Mouse (Mus musculus) 3T3-L1 (cell line): Measurements from ENCODE around the gene Sptbn2.

ENCODE experiments used
- DNase-seq: peaks from one replicate; pipeline ENCODE4 v3.0.0-alpha.2; 2015; ENCODE audit warnings: low read depth, low spot score

The Sptbn2 gene

DNA sequence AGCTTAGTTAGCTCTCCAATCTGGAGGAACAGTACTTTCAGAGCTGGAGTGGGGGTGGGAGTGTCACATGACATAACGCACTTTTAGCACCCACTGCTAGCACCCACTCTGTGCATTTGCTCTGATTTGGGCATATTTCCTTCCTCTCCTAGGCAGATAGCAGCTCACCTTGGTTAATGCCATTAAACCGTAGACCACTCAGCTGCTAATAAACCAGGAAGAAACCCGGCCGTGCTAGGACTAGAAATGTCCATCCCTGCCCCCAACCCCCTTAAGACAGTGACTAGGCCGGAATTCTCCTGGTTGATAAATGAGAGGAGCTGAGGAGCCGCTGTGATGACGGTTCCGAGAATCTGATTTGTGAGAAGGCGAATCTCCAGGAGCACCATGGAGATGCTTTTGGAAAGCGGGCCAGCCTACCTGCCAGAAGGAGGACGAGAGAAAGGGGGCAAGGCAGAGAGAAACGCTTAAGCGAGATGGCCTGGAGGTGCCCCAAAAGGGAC, at the start of gene Sptbn2:
Gene Sptbn2 (plus strand): TSS at position 70 of the 503 bp plus-strand sequence.
- DNase-seq, result no peak

DNA sequence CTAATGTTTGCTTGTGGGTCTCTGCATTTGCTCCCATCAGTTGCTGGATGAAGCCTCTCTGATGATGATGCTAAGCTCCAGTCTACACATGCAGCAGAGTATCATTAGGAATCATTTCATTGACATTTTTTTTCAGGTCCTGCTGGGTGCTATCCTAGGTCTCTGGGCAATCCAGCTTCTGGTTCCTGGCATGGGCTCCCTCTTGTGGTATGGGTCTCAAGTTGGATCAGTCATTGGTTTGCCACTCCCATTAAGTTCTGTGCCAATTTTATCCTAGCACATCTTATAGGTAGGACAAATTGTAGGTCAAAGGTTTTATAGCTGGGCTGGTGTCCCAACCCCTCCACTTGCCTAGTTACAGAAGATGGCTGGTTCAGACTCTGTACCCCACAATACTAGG, 44.2 kb upstream of the Sptbn2 start:
- DNase-seq, result peak; percentile 33

DNA sequence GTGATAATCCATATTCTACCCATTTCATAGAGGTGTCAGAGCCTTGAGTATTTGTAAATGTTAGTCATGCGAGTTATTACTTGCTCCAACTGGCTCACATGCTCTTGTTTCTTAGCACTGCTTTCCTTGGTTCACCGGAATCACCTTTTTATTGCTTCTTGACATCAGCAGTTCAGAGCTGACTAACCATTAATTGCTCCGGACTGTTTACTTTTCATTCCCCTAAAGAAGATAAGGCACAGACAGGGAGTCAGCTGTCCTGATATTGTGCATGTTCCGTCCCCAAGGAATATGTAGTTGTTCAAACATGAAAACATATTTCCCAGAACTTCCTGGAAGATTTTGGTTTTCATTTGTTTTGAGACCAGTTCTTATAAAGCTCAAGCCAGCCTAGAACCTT, 40.2 kb upstream of the Sptbn2 start:
- no peak for DNase-seq

DNA sequence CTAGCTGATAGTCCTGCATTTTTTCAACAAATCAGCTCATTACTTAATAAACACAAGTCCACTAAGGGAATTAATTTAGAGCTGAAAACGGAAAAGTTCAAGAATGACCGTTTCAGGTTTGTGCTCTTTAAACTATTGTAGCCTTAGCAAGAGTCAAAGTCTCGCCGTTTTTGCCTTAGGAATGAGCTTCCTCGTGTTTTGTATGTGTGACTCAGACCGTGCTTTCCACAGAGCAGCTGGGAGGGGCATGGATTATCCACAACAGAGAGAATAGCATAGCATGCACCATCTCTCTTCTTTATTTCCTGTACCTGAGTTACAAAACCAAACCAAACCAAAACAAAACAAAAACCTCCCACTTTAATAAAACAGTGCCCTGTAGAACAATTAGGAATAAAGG, 38.6 kb upstream of the Sptbn2 start:
- DNase-seq, result peak; percentile 59

DNA sequence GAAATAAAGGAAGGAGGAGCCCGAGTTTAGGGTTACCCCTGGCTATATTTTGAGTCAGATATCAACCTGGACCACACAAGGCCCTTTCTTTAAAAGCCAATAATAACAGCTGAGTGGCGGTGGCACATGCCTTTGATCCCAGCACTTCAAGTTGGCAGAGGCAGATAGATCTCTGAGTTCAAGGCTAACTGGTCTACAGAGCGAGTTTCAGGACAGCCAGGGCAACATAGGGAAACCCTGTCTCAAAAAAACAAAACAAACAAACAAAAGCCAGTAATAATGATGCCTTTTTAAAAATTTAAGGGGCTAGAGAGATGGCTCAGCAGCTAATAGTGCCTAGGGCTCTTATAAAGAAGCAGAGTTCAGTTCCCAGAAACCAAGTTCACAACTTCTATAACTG, 16.6 kb upstream of the Sptbn2 start:
- no peak for DNase-seq

DNA sequence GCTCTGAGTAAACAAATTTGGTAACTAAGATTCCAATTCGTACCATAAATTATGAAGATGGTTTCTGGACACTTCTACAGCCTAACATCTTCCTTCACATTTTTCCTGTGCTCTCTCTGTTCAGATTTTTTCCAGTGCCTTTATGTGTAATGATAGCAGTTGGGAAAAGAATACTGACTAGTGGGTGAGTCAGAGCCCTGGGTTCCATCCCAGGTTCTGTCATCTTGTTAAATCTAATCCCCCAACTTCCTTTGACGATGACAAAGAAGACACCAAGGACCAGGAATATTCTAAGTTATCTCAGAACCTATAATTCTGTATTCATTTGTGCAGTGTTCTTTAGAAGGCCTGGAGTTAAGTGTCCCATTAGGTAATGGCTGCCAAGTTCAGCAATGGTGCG, 13.8 kb upstream of the Sptbn2 start:
- DNase-seq, result peak; percentile 84

DNA sequence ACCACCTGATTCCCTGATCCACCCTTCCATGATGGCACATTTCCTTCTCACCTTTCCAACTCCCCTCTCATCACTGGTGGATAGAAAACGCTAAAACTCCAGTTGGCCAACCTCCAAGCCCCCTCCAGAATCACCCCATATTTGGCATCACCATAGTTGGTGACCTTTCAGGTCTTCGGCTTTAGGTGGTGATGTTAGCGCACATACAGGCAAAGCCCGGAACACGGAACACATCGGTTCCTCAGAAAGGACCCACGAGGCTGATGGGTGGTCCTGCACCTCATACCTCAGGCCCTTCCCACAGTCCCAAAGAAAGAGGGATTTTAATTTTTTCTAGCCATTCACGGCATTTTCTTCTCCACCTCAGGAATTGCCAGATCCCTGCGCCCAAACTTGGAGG, 13.2 kb upstream of the Sptbn2 start:
- DNase-seq, result no peak

DNA sequence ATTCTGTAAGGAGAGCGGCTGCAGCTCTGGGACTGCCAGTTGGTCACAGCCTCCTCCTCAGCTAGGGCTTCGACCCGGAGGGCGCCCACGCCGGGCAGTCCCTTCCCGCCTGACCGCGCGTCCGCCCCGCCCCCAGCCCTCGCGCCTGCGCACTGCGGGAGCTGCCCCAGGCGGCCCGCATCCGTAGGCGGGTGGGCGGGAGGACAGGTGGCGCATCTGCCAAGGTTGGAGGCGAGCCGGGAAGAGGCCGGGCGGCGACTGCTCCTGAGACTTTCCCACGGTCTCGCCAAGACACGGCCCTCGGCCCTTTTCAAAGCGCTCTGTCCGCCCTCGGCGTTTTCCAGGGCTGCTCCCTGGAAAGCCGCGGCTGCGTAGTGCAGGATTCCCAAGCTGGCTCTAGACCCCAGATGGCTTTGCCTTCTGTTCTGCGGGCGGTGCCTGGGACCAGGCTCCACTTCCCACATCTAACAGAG, 12.7 kb upstream of the Sptbn2 start, which contains the start of gene Gm960:
Gene Gm960 (minus strand): TSS at position 464 of the 473 bp plus-strand sequence.
- no peak for DNase-seq

DNA sequence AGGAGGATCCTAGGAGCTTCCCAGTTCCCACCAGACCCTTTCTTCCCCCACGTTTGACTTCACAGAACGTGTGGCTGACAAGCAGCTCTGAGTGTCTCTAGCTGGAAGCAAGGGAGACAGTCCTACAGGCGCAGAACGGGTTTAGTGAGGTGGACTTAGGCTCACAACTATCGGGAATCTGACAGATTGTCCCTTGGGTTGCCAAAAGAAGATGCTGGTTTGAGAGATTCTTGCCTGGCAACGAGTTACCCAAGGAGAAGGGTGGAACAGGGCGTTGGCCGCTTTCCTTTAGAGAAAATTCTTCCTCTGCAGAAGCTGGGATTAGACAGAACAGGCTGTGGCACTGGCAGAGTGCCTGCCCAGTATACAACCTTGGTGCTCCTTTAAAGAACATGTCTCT, 12.1 kb upstream of the Sptbn2 start:
- DNase-seq, result peak; percentile 23

DNA sequence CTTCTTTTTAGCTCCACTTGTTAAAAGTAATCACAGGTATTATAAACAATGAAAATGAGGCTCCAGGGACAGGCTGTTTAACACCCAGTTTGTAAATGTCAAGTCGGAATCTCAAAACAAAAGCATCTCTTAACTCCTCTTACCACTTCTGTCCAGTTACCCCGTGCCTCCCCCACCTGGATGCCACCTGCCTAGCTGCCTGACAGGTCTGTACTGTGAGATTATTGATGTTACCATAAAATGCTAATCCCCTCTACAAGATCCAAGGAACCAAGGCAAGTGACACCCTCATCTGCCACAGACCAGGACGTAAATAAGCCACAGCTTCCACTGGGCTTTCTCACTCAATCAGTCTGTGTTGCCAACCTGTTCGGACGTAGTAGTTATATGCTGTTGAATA, 11.1 kb upstream of the Sptbn2 start:
- DNase-seq, result no peak

DNA sequence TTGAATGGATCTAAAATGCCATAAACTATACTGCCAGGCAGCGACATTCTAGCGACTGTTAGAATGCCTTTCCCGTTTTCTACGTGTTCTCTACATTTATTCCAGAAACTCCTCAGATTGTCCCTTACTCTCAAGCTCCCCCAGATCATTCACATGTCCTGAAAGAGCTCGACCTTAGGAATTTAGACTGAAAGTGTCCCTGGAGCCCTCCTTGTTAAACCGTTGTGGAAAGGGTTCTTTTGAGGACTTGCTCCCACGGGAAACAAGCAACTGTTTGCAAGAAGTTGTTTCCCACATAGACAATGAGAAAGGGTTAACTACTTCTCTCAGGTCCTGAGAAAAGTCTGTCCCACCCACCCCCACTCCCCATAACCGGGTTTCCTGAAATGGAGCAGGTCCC, 10.3 kb upstream of the Sptbn2 start:
- no peak for DNase-seq

DNA sequence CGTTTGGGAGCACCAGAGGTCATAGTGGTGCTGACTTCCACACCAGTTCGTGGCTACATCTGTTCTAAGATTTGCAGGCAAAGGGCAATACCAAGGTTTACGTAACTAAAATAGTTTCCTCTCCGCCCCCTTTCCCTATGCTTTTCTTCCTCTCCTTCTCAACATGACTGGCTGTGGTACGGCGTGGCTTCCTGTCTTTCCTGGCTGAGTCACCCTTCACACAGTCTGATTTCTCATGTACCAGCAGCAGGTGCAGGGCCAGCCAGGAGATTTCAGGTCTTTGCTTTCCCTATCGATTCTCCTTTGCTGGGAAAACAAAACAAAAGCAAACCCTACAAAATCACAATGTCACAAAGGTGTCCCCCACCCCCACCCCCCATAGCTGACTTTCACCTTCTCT, 9.7 kb upstream of the Sptbn2 start:
- DNase-seq, result peak; percentile 58

DNA sequence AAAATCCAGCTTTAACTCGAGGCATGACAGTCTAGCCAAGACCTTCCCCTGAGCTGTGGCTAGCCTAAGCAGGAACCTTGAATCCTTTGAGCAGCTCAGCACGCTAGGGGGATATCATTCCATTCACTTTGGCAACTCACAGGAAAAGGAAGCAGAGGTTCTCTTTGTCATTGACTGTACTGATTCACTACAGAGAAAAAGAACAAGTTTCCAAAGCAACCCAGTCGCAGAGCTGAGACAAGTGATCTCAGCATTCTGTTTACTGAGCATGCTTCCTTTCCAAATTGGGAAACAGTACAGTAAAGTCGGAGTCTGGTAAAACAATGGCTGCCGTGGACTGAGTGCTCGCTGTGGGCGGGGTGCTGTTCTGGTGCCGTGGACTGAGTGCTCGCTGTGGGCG, 2.2 kb upstream of the Sptbn2 start:
- no peak for DNase-seq

DNA sequence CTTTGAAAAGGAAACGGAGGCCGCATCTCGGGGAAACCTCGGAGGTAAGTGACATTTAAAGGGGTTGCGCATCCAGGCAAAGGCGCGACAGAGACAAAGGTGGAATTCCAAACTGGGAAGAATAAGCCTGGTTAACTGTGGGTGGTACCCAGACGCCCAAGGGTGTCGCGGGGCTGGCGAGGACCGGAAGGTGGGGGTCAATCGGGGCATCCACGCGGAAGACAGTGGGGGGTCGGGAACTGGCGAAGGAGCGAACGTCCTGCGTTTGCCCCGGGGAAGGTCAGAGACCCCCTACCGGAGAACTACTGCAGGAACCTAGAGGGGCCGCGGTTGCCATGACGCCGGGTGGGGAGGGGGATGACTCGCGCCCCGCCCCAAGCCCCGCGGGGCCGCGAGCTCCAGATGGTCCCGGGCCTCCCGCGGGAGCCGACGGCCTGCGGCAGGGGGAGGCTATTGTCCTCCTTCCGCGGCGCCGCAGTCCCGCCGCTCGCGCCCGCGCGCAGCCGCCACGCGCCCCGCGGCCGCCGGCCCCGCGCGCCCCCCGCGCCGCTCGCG, 711 bp downstream of the Sptbn2 start:
- no peak for DNase-seq

DNA sequence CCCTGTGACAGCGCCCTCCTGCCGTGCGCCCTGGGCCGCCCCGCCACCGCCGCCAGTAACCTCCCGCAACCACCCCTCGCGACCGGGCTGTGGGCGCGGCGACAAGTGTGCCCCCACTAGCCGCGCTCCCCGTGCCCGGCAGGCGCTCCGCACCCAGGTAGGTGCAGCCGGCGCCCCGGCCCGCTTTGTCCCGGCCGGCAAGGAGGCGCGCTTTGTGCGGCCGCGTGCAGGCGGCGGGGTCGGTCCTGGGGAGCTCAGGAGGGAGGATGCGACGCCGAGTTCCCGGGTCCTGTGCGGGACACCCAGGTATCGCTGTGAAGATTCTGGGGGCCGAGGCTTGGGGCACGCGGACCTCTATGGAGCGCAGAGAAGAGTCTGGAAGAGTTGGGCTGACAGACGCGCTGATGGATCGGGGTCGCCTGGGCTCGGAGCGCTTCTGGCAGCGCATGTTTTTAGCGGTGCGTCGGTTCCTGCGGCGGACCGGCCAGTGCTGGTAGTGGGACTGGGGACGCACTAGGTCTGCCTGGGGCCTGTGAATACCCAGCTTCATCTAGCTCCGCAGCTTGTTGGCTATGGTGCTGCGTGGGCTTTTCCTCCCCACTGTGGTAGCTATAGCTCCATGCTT, 1.3 kb downstream of the Sptbn2 start:
- no peak for DNase-seq

DNA sequence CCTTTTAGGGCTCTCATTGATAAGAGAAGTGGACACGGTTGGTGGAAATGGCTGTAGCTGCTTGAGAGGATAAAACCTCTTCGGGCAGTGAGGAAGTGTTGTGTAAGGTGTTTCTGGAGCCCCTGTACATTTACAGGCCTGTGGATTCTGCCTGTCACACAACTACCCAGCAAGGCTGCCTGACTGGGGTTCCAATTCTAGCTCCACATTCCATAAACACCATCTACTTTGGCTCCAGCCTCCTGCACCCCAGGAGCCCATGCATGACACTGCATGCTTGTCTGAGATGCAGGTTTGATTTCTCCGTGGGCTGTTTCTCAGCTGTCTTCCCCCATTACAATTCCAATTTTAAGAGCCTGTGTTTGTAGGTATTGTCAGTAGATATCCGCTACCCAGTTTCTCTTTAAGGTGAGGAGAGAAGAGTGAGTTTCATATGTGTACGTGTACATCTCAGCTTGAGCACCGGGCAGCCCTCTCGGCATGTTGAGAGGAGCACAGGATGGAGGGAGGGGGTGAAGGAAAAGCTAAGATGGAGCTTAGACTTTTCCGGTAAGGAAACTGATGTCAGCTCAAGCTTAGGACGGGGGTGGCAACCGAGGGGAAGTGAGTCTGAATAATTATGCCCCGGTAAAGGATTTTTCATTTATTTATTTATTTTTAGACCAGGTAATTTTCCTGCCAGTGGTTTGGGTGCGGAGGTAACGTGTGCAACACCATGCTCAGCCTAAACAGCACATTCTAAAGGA, 2.0 kb downstream of the Sptbn2 start:
- no peak for DNase-seq

DNA sequence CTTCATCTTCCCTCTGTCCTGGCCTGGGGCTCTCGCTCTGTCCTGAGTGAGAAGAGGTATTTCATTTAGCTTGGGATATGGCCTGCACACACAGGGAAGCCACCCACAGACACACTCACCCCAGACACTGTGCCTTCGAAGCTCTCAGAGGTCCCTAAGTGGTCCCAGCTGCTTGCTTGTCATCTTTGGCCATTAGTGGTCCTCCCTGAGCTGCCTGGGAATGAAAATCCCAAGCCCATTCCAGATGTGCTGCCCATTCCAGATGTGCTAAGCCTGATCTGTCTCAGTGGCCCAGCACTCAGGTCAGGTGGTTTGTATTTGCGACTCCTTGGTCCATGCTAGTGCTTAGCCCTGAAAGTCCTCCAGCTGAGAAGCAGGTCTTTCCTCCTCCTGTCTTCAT, 2.9 kb downstream of the Sptbn2 start:
- DNase-seq, result no peak

DNA sequence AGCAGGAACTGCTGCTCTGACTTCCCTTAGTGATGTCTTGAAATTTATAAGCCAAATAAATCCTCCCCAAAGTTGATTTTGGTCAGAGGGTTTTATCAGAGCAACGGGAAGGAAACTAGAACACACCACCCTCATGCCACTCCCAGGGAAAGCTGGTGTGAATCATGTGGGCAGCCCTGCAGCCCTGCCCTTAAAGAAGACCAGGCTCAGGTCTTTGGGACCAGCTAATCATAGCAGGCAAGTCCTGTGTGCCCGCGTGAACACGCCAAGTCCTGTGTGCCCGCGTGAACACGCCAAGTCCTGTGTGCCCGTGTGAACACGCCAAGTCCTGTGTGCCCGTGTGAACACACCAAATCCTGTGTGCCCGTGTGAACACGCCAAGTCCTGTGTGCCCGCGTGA, 5.8 kb downstream of the Sptbn2 start:
- DNase-seq, result no peak

DNA sequence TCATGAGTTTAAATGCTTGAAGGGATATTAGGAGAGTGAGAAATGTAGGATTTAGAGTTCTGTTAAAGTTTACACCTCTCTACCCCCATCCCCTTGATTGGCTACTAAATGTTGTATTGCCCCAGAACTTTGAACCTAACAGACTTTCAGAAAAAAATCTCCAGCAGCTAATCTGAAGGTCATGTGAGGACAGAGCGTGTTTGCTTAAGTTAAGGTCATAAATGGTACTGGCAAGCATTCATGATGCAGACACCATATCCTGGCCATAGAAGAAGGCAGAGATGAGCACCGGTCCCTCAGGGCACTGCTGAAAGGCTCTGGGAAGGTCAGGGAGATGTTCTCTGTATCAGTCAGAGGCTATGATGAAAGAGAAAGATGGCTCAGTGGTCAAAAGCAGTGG, 6.3 kb downstream of the Sptbn2 start:
- DNase-seq, result no peak

DNA sequence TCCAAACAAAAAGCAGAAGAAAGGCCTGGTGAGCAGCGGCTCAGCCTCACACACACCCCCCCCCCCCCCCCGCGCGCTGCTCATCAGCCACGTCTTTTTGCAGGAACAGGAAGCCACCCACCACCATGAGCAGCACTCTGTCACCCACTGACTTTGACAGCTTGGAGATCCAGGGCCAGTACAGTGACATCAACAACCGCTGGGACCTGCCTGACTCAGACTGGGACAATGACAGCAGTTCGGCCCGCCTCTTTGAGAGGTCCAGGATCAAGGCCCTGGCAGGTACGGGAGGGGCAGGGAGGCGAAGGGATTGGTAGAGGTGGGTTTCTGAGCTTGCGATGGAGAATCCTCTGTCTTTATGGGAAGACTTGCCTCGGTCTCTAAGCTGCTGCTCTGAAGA, 7.7 kb downstream of the Sptbn2 start:
- DNase-seq, result no peak

DNA sequence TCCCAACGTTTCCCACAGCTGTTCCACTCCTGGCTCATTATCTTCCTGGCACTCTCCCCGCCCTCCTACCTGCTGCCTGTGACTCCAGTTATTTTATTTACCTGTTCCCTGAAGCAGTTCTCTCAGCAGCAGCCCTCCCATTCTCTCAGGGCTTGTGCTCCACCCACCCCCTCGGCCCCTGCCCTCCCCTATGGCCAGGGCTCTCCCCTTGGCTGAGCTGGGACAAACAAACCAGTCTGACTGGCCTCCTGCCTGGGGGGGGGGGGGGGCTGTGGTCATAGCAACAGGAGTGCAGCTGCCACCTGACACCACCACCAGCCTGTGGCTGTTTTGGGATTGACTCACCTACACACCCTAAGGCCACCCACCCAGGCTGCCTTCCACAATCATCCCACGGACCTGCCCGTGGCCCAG, 8.4 kb downstream of the Sptbn2 start:
- DNase-seq, result peak; percentile 74

DNA sequence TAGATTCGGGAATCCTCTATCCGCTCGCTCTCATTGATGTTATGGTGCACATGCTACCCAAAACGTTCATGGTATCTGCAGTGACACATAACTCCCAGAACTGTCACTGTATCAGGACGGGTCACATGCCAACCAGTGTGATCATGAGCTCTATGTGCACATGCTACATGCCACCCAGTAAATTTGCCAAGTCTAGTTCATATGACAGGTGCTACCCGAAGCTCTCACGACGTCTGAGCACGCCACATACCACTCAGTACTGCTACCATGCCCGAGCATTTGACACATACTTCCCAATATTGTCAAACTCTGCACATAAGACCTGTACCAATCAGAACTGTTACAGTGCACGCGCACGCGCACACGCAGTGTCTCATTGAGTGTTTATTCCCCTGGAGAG, 9.1 kb downstream of the Sptbn2 start:
- DNase-seq, result no peak
